Mouse (Mus musculus): Measurements from ENCODE around the gene Rrp15.

Gene Rrp15

DNA sequence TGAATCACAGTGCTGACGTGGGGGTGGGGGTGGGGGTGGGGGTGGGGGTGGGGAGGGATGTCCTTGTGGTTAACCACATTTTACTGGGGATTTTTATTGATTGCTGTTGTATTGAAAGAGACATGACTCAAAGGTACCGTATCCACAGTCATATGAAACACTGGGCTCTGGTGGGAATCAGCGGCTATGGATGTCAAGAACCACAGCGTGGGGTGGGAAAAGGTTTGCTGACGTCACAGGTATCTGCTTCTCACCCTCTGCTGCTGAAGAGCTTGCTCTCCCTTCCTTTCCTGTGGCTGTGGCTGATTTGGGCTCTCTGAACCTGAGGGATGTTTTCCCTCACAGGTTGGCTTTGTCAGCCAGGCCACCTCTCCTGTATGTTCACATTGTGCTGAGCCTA, 73.0 kb downstream of the Rrp15 start:
- no peak for DNase-seq (ENCODE audit: extremely low spot score, low read depth, low spot score)

DNA sequence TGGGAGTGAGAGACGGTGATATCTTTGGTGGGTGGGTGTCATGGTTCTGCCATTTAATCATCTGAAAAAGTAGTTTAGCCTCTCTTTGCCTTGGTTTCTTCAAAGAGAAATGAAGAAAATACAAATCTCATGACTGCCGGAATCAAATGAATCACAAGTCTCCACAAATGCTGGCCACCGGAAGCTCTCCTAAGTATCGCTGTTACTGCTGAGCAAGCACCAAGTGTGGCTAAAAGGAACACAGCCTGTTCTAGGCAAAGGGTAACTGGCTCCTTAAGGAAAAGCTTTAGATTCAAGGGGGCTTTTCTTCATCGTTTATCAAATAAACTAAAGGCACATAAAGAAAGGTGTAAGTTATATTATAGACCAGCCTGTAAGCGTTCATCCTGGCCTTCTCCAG, 73.9 kb downstream of the Rrp15 start:
- no peak for DNase-seq (ENCODE audit: extremely low spot score, low read depth, low spot score)

DNA sequence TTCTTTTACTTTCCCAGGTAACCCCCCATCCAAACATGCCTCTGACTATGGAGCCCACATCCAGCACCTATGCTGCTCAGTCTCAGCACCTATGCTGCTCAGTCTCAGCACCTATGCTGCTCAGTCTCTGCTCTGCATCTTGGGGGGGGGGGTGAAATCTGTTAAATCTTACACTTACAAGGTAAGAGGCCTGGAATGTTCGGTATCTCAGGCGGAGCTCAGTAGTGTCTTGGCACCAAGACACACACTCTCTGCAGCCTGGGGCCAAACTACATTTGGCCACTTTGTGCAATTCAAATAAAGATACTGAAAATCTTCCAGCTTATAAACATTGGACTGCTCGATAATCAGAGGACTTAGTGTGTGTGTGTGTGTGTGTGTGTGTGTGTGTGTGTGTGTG, 74.5 kb downstream of the Rrp15 start:
- DNase-seq (ENCODE audit: extremely low spot score, low read depth, low spot score): no peak

DNA sequence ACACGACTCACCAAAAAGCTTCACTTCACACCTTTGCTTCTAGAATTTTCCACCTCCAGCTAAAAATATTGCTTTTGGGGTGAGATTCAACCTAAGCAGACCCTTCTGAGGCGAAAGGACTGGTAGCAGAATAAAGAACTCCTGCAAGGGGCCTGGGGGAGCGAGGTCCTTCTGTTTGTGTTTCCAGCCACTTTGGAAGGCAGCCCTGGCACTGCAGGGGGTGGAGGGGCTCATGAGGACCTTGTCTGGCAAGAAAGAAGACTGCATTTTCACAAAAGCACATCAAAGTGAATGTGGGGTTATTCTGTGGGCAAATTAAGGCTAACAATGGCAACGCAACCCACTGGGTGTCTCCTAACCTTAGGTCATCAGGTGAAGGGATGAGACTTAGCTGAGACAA, 76.0 kb downstream of the Rrp15 start:
- no peak for DNase-seq (ENCODE audit: extremely low spot score, low read depth, low spot score)
